In genomic region chr2:131956336-131957256, GRCm38 (mm10) we compare ENCODE assay signal across 28 mouse cellular contexts. TPM values are rescaled to one million over a fixed set of nuclear protein-coding genes. Genes with fewer than 3 reads are reported as not detected.
DNase-seq lines count a peak whose midpoint lies in the region.
"Had no signal": no experiment of that assay in that cellular context is flagged by ENCODE, and none has a peak within 500 bp of the region (broad histone marks: within the 10 kb centered on the region; RNA-seq: fewer than 3 reads in every experiment).

No protein-coding gene starts in this region.

- H3K27me3 ChIP-seq in heart, embryonic 10.5 days (ENCODE audit: insufficient read depth, poor library complexity, severe bottlenecking): peaks cover 31% of the 10 kb centered on the region

- no peaks in the 10 kb centered on the region for H3K9me3 ChIP-seq in heart, embryonic 10.5 days
- H3K9me3 ChIP-seq: forebrain, embryonic 10.5 days; forebrain, embryonic 13.5 days; heart, embryonic 13.5 days; hindbrain, embryonic 12.5 days; hindbrain, embryonic 15.5 days had no signal

- H3K4me1 ChIP-seq in heart, embryonic 10.5 days: peaks cover 33% of the 10 kb centered on the region

- H3K4me3 ChIP-seq in heart, embryonic 10.5 days: no peak overlapping the region
- H3K4me3 ChIP-seq: forebrain, embryonic 13.5 days; hindbrain, embryonic 12.5 days had no signal

- intact Hi-C loops in heart, postnatal 25 days (cut with DNase I): no loop called here

- H3K27ac ChIP-seq in heart, embryonic 10.5 days: no peak overlapping the region
- H3K27ac ChIP-seq: forebrain, embryonic 10.5 days; forebrain, embryonic 13.5 days; heart, embryonic 13.5 days; hindbrain, embryonic 12.5 days; hindbrain, embryonic 15.5 days had no signal

- 79% methylated on average over 7 of the region's 7 CpGs for WGBS in heart, embryonic 10.5 days

- peak; percentile 72 for DNase-seq in heart, embryonic 10.5 days (ENCODE audit: low spot score)
- no peak for DNase-seq in heart, postnatal 25 days (ENCODE audit: low spot score)
- DNase-seq in right cerebral cortex, postnatal 10 days (ENCODE audit: low spot score in 2 of 2): peak; percentile 13 to 20
- DNase-seq in right cerebral cortex, postnatal 14 days: no peak
- DNase-seq in testis, postnatal 10 days (ENCODE audit: low spot score): peak; percentile 31
- no peak for DNase-seq in testis, postnatal 14 days (ENCODE audit: low spot score)
- DNase-seq: adrenal gland, adult 2 months; adrenal gland, postnatal 36 days; cerebellum, adult 18-20 months; cerebellum, adult 9-10 months; cerebellum, postnatal 14 days; gastrocnemius, postnatal 10 days; gastrocnemius, postnatal 36 days had no signal

- H3K36me3 ChIP-seq in heart, embryonic 10.5 days: no peaks in the 10 kb centered on the region
- H3K36me3 ChIP-seq: forebrain, embryonic 10.5 days; heart, embryonic 13.5 days; hindbrain, embryonic 12.5 days; hindbrain, embryonic 15.5 days had no signal

RNA-seq across cellular contexts. Expression of gene Prnd, which starts 5.9 kb away (rescaled TPM):
- 3.1 and 4.6 TPM in 2 replicates for polyA plus RNA-seq in heart, embryonic 10.5 days (2016; fragmentation: Nextera tagmentation; extraction: Ambion mirVana)
- total RNA-seq in heart, postnatal 25 days (2021): 1 to 10 TPM; 1.4 to 2.0 TPM
- total RNA-seq: adrenal gland, adult 2 months; granulocyte monocyte progenitor cell, adult 5-6 weeks; hematopoietic stem cell, adult 5-6 weeks; MEL had no signal

RNA-seq across cellular contexts. Expression of gene Prn, which starts 46.8 kb away (rescaled TPM):
- 0.35 TPM in 1 of 2 replicates, not detected in the other for polyA plus RNA-seq in heart, embryonic 10.5 days (2016; fragmentation: Nextera tagmentation; extraction: Ambion mirVana)
- total RNA-seq in heart, postnatal 25 days (2021): 1 to 10 TPM; 1.9 to 2.5 TPM
- total RNA-seq: adrenal gland, adult 2 months; gastrocnemius, adult 18-20 months; gastrocnemius, postnatal 10 days; granulocyte monocyte progenitor cell, adult 5-6 weeks; hematopoietic stem cell, adult 5-6 weeks; MEL had no signal
- polyA plus RNA-seq: adrenal gland, adult 2 months; C2C12; CD4-positive, CD25-positive, alpha-beta regulatory T cell, adult 4 months; embryonic facial prominence, embryonic 11.5 days; embryonic facial prominence, embryonic 14.5 days; forebrain, embryonic 10.5 days; forebrain, embryonic 13.5 days; forebrain, embryonic 16.5 days; heart, embryonic 13.5 days; heart, embryonic 16.5 days; hindbrain, embryonic 12.5 days; hindbrain, embryonic 15.5 days had no signal

RNA-seq across cellular contexts. Expression of gene Prnp, which starts 46.9 kb away (rescaled TPM):
- 62.6 and 67.0 TPM in 2 replicates for polyA plus RNA-seq in heart, embryonic 10.5 days (2016; fragmentation: Nextera tagmentation; extraction: Ambion mirVana)
- 10 to 100 TPM; 89.2 to 90.0 TPM for total RNA-seq in heart, postnatal 25 days (2021)

Comparison
In these comparisons a context has a peak if more than half of its experiments do, and no peak if none do; other contexts are left out.
1. DNase-seq: peak in heart, embryonic 10.5 days (single experiment), right cerebral cortex, postnatal 10 days (2 of 2) and testis, postnatal 10 days (single experiment); none in heart, postnatal 25 days (single experiment), right cerebral cortex, postnatal 14 days (single experiment) and testis, postnatal 14 days (single experiment).